Mouse (Mus musculus): ENCODE data around the gene Chad.

DNA sequence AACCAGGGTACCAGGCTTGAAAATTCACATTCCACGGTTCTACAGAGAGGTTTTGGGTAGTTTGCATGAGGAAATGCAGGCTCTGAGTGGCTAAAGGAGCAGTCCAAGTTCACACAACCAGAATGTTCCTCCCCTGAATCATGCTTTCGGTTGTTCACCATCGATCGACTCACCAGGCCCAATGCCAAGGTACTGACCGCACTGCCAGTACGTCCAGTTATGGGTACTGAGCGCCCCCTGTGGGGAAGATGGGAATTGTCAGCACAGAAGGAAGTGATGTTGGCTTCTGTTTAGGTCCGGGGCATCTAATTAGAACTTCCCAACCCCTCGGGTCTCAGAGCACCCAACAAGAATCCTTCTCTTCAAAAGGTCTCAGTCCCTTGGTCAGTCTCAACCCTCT lies 20.9 kb upstream of the Chad start:
- no peak for TF ChIP-seq EP300 (IDR thresholded peaks at IDR 0.05)
- TF ChIP-seq CTCF (IDR thresholded peaks at IDR 0.05): peak; percentile 97
